Mouse (Mus musculus) brain, embryonic 14.5 days (tissue): ENCODE measurements at regions not wholly inside any gene's neighbourhood (a gene's known extent, or its start where the extent isn't known, plus 50 kb on each side); places are given as distances from the start of the nearest gene placed in this dataset.

ENCODE experiments used
- CTCF ChIP-seq: fragments of 200-500 bp; IDR thresholded peaks from 2 replicates; pipeline ENCODE4 v1.5.1; 2012; ENCODE audit warnings: inconsistent platforms, mild to moderate bottlenecking, moderate library complexity, borderline replicate concordance; ENCODE audit not compliant: insufficient read depth, insufficient read length; ENCODE audit errors: extremely low read depth
- POLR2A ChIP-seq: fragments of 200-500 bp; IDR thresholded peaks from 2 replicates; pipeline ENCODE4 v1.6.1; 2012; ENCODE audit warnings: mild to moderate bottlenecking, inconsistent platforms, borderline replicate concordance; ENCODE audit not compliant: poor library complexity, insufficient read depth, insufficient read length, severe bottlenecking; ENCODE audit errors: extremely low read depth

GRCm38 (mm10) chr1:189993706-189994105, 71.5 kb upstream of the Smyd2 start:
- TF ChIP-seq CTCF (no peak), POLR2A (no peak)
